Mouse (Mus musculus) heart, embryonic 10.5 days (tissue): ENCODE results near the gene Slx4. TPM values are rescaled to one million over a fixed set of nuclear protein-coding genes. Genes with fewer than 3 reads are reported as not detected.

Experiments used
- polyA plus RNA-seq: library from polyadenylated mRNA; unstranded; fragments of >200 nt; fragmentation: Nextera tagmentation; extraction: Ambion mirVana; gene quantifications from 2 replicates; pipeline ENCODE4 v1.2.1, GENCODE M21; 2016

Slx4 gene
- polyA plus RNA-seq, 1 experiment from 2014 or later = 17.5 TPM

Other genes with a start within 250 kb of the Slx4 start
- gene Olfr15, start 172.9 kb downstream of the Slx4 start, polyA plus RNA-seq = not detected in 2 replicates
- gene Zfp174, start 156.5 kb downstream of the Slx4 start, polyA plus RNA-seq = 0.72 and 1.1 TPM in 2 replicates
- 39.2 and 43.6 TPM in 2 replicates for gene Naa60, start 131.4 kb downstream of the Slx4 start, polyA plus RNA-seq
- gene Zfp597, start 119.2 kb downstream of the Slx4 start, polyA plus RNA-seq = 5.4 and 6.5 TPM in 2 replicates
- 0.71 and 1.4 TPM in 2 replicates for gene Gm20695, start 119.1 kb downstream of the Slx4 start, polyA plus RNA-seq
- gene 1700037C18Rik, start 95.1 kb downstream of the Slx4 start, polyA plus RNA-seq = 7.0 and 7.4 TPM in 2 replicates
- 13.8 and 16.1 TPM in 2 replicates for gene Cluap1, start 95.0 kb downstream of the Slx4 start, polyA plus RNA-seq
- 0.91 and 1.1 TPM in 2 replicates for gene Nlrc3, start 27.1 kb downstream of the Slx4 start, polyA plus RNA-seq
- gene Dnase1, start 33.2 kb upstream of the Slx4 start, polyA plus RNA-seq = 5.2 and 5.5 TPM in 2 replicates
- gene Trap1, start 74.1 kb upstream of the Slx4 start, polyA plus RNA-seq = 105 and 112 TPM in 2 replicates
- 19.9 and 26.9 TPM in 2 replicates for gene Crebbp, start 210.2 kb upstream of the Slx4 start, polyA plus RNA-seq